In the genomic region with DNA sequence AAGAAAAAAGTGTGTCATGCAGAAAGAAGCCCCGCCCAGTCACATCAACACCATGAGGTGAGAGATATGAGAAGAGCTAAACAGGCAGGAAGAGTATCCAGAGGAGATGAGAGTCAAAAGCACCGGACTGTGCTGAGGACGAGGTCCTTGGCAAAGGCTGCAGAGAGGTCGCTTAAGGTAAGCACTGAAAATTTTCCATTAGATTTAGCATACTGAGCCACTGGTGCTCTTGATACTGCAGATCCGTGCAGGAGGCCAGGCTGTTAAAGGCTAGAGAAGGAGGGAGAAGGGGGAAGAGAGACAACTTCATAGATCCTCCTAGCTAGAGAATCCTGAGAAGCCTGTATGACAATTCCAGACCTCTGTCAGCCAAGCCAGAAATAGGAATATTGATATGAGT, we compare ENCODE assay signal across 18 mouse cellular contexts. TPM values are rescaled to one million over a fixed set of nuclear protein-coding genes. Genes with fewer than 3 reads are reported as not detected.
"Had no signal": no experiment of that assay in that cellular context is flagged by ENCODE, and none has a peak within 500 bp of the region (broad histone marks: within the 10 kb centered on the region; RNA-seq: fewer than 3 reads in every experiment).

No protein-coding gene starts in this region.

- H3K36me3 ChIP-seq: limb, embryonic 12.5 days; liver, embryonic 13.5 days; lung, embryonic 15.5 days; midbrain, embryonic 12.5 days; neural tube, embryonic 13.5 days had no signal

- H3K9ac ChIP-seq: limb, embryonic 12.5 days; liver, embryonic 13.5 days; liver, postnatal 0 days; lung, embryonic 15.5 days; midbrain, embryonic 12.5 days; neural tube, embryonic 13.5 days had no signal

- DNase-seq: kidney, postnatal 25 days; liver; liver, embryonic 13.5 days; liver, postnatal 0 days; lung, postnatal 14 days; retina, postnatal 1 day; right cerebral cortex, postnatal 4 days; spleen, adult 18-20 months; thymus, adult 18-20 months; thymus, postnatal 14 days had no signal

- H3K4me1 ChIP-seq: limb, embryonic 12.5 days; liver, embryonic 13.5 days; lung, embryonic 15.5 days; megakaryocyte, embryonic 14.5 days; midbrain, embryonic 12.5 days; neural tube, embryonic 13.5 days had no signal

- H3K4me3 ChIP-seq: layer of hippocampus, adult 2 months; limb, embryonic 12.5 days; liver, embryonic 13.5 days; lung, embryonic 15.5 days; megakaryocyte, embryonic 14.5 days; midbrain, embryonic 12.5 days; neural tube, embryonic 13.5 days had no signal

- H3K9me3 ChIP-seq: liver, embryonic 13.5 days; lung, embryonic 15.5 days; midbrain, embryonic 12.5 days had no signal

- H3K27ac ChIP-seq: layer of hippocampus, adult 2 months; limb, embryonic 12.5 days; liver, embryonic 13.5 days; lung, embryonic 15.5 days; macrophage; midbrain, embryonic 12.5 days; neural tube, embryonic 13.5 days had no signal

- H3K4me2 ChIP-seq: limb, embryonic 12.5 days; liver, embryonic 13.5 days; lung, embryonic 15.5 days; midbrain, embryonic 12.5 days; neural tube, embryonic 13.5 days had no signal

- ATAC-seq: liver, postnatal 0 days; midbrain, embryonic 16.5 days had no signal

- H3K27me3 ChIP-seq: limb, embryonic 12.5 days; liver, embryonic 13.5 days; lung, embryonic 15.5 days; megakaryocyte, embryonic 14.5 days; midbrain, embryonic 12.5 days; neural tube, embryonic 13.5 days had no signal

RNA-seq across cellular contexts. Expression of a gene that starts 34.8 kb away (rescaled TPM):
- polyA plus RNA-seq: macrophage had no signal
